Mouse (Mus musculus): Measurements from ENCODE around the gene Lrrc58. TPM values are rescaled to one million over a fixed set of nuclear protein-coding genes. Genes with fewer than 3 reads are reported as not detected.

The Lrrc58 gene
- polyA plus RNA-seq, 1 experiment from 2014 or later, result 57.5 TPM

- 89% methylated on average over 3 of the region's 3 CpGs for WGBS
- Histone ChIP-seq H3K9me3 (ENCODE audit: control insufficient read depth, low read length) (no peaks in the 10 kb centered on the region), H3K4me3 (ENCODE audit: low read depth, low read length) (no peak overlapping the region), H3K4me2 (ENCODE audit: low read depth, low read length) (no peak overlapping the region), H3K27ac (ENCODE audit: low read depth, low read length) (no peak overlapping the region), H3K9ac (replicated peaks; ENCODE audit: low read depth, low read length) (no peak overlapping the region), H3K36me3 (ENCODE audit: control insufficient read depth, insufficient read depth, low read length) (no peaks in the 10 kb centered on the region), H3K4me1 (ENCODE audit: control insufficient read depth, insufficient read depth, low read length) (no peaks in the 10 kb centered on the region), H3K27me3 (ENCODE audit: control insufficient read depth, insufficient read depth, low read length) (no peaks in the 10 kb centered on the region)
- no peak for ATAC-seq (ENCODE audit: low read depth)
These were observed 21.1 kb upstream of the Lrrc58 start for GRCm38 (mm10) chr16:37847081-37847480.

- Histone ChIP-seq H3K4me3 (ENCODE audit: low read depth, low read length) (no peak overlapping the region), H3K4me2 (ENCODE audit: low read depth, low read length) (no peak overlapping the region), H3K9ac (replicated peaks; ENCODE audit: low read depth, low read length) (no peak overlapping the region), H3K27ac (ENCODE audit: low read depth, low read length) (no peak overlapping the region), H3K27me3 (ENCODE audit: control insufficient read depth, insufficient read depth, low read length) (no peaks in the 10 kb centered on the region), H3K36me3 (ENCODE audit: control insufficient read depth, insufficient read depth, low read length) (no peaks in the 10 kb centered on the region), H3K4me1 (ENCODE audit: control insufficient read depth, insufficient read depth, low read length) (no peaks in the 10 kb centered on the region), H3K9me3 (ENCODE audit: control insufficient read depth, low read length) (no peaks in the 10 kb centered on the region)
- WGBS, result 54% methylated on average over 5 of the region's 5 CpGs
- no peak for ATAC-seq (ENCODE audit: low read depth)
These were observed 16.8 kb upstream of the Lrrc58 start for GRCm38 (mm10) chr16:37851366-37851765.

- Histone ChIP-seq H3K9me3 (ENCODE audit: control insufficient read depth, low read length) (no peaks in the 10 kb centered on the region), H3K36me3 (ENCODE audit: control insufficient read depth, insufficient read depth, low read length) (no peaks in the 10 kb centered on the region), H3K4me2 (ENCODE audit: low read depth, low read length) (no peak overlapping the region), H3K4me1 (ENCODE audit: control insufficient read depth, insufficient read depth, low read length) (no peaks in the 10 kb centered on the region), H3K4me3 (ENCODE audit: low read depth, low read length) (no peak overlapping the region), H3K27me3 (ENCODE audit: control insufficient read depth, insufficient read depth, low read length) (no peaks in the 10 kb centered on the region), H3K9ac (replicated peaks; ENCODE audit: low read depth, low read length) (no peak overlapping the region), H3K27ac (ENCODE audit: low read depth, low read length) (no peak overlapping the region)
- ATAC-seq (ENCODE audit: low read depth), result no peak
- WGBS, result 73% methylated on average over 9 of the region's 9 CpGs
These were observed 14.9 kb upstream of the Lrrc58 start for GRCm38 (mm10) chr16:37853279-37853678.

GRCm38 (mm10) chr16:37854054-37854453 is 14.1 kb upstream of the Lrrc58 start:
- H3K4me3 ChIP-seq (ENCODE audit: low read depth, low read length), result no peak overlapping the region
- no peaks in the 10 kb centered on the region for H3K27me3 ChIP-seq (ENCODE audit: control insufficient read depth, insufficient read depth, low read length)
- H3K9ac ChIP-seq (replicated peaks; ENCODE audit: low read depth, low read length), result no peak overlapping the region
- no peak for ATAC-seq (ENCODE audit: low read depth)
- H3K36me3 ChIP-seq (ENCODE audit: control insufficient read depth, insufficient read depth, low read length), result no peaks in the 10 kb centered on the region
- H3K4me1 ChIP-seq (ENCODE audit: control insufficient read depth, insufficient read depth, low read length), result no peaks in the 10 kb centered on the region
- no peak overlapping the region for H3K4me2 ChIP-seq (ENCODE audit: low read depth, low read length)
- H3K27ac ChIP-seq (ENCODE audit: low read depth, low read length), result no peak overlapping the region
- 77% methylated on average over 14 of the region's 14 CpGs for WGBS
- H3K9me3 ChIP-seq (ENCODE audit: control insufficient read depth, low read length), result no peaks in the 10 kb centered on the region

GRCm38 (mm10) chr16:37854593-37854992 is 13.6 kb upstream of the Lrrc58 start:
- WGBS, result 83% methylated on average over 5 of the region's 5 CpGs
- H3K27me3 ChIP-seq (ENCODE audit: control insufficient read depth, insufficient read depth, low read length), result no peaks in the 10 kb centered on the region
- no peak for ATAC-seq (ENCODE audit: low read depth)

GRCm38 (mm10) chr16:37855583-37855982 is 12.6 kb upstream of the Lrrc58 start:
- H3K36me3 ChIP-seq (ENCODE audit: control insufficient read depth, insufficient read depth, low read length), result no peaks in the 10 kb centered on the region
- H3K27ac ChIP-seq (ENCODE audit: low read depth, low read length), result no peak overlapping the region
- H3K27me3 ChIP-seq (ENCODE audit: control insufficient read depth, insufficient read depth, low read length), result no peaks in the 10 kb centered on the region
- no peak for ATAC-seq (ENCODE audit: low read depth)
- no peaks in the 10 kb centered on the region for H3K9me3 ChIP-seq (ENCODE audit: control insufficient read depth, low read length)
- H3K9ac ChIP-seq (replicated peaks; ENCODE audit: low read depth, low read length), result no peak overlapping the region
- 80% methylated on average over 8 of the region's 8 CpGs for WGBS
- H3K4me1 ChIP-seq (ENCODE audit: control insufficient read depth, insufficient read depth, low read length), result no peaks in the 10 kb centered on the region
- no peak overlapping the region for H3K4me2 ChIP-seq (ENCODE audit: low read depth, low read length)
- H3K4me3 ChIP-seq (ENCODE audit: low read depth, low read length), result no peak overlapping the region

More at GRCm38 (mm10) chr16:37854593-37854992, 13.6 kb upstream of the Lrrc58 start:
- Histone ChIP-seq H3K9ac (replicated peaks; ENCODE audit: low read depth, low read length) (no peak overlapping the region), H3K4me1 (ENCODE audit: control insufficient read depth, insufficient read depth, low read length) (no peaks in the 10 kb centered on the region), H3K4me2 (ENCODE audit: low read depth, low read length) (no peak overlapping the region), H3K36me3 (ENCODE audit: control insufficient read depth, insufficient read depth, low read length) (no peaks in the 10 kb centered on the region), H3K4me3 (ENCODE audit: low read depth, low read length) (no peak overlapping the region), H3K9me3 (ENCODE audit: control insufficient read depth, low read length) (no peaks in the 10 kb centered on the region), H3K27ac (ENCODE audit: low read depth, low read length) (no peak overlapping the region)

- ATAC-seq (ENCODE audit: low read depth), result no peak
- H3K9ac ChIP-seq (replicated peaks; ENCODE audit: low read depth, low read length), result no peak overlapping the region
- H3K4me2 ChIP-seq (ENCODE audit: low read depth, low read length), result no peak overlapping the region
- no peaks in the 10 kb centered on the region for H3K4me1 ChIP-seq (ENCODE audit: control insufficient read depth, insufficient read depth, low read length)
- 76% methylated on average over 3 of the region's 3 CpGs for WGBS
- H3K4me3 ChIP-seq (ENCODE audit: low read depth, low read length), result no peak overlapping the region
- no peak overlapping the region for H3K27ac ChIP-seq (ENCODE audit: low read depth, low read length)
- H3K9me3 ChIP-seq (ENCODE audit: control insufficient read depth, low read length), result no peaks in the 10 kb centered on the region
- no peaks in the 10 kb centered on the region for H3K36me3 ChIP-seq (ENCODE audit: control insufficient read depth, insufficient read depth, low read length)
- no peaks in the 10 kb centered on the region for H3K27me3 ChIP-seq (ENCODE audit: control insufficient read depth, insufficient read depth, low read length)
These were observed 11.9 kb upstream of the Lrrc58 start for GRCm38 (mm10) chr16:37856327-37856726.

GRCm38 (mm10) chr16:37857495-37857894 is 10.7 kb upstream of the Lrrc58 start:
- Histone ChIP-seq H3K27me3 (ENCODE audit: control insufficient read depth, insufficient read depth, low read length) (no peaks in the 10 kb centered on the region), H3K4me1 (ENCODE audit: control insufficient read depth, insufficient read depth, low read length) (no peaks in the 10 kb centered on the region), H3K4me3 (ENCODE audit: low read depth, low read length) (no peak overlapping the region), H3K27ac (ENCODE audit: low read depth, low read length) (no peak overlapping the region), H3K36me3 (ENCODE audit: control insufficient read depth, insufficient read depth, low read length) (no peaks in the 10 kb centered on the region), H3K9me3 (ENCODE audit: control insufficient read depth, low read length) (no peaks in the 10 kb centered on the region), H3K4me2 (ENCODE audit: low read depth, low read length) (no peak overlapping the region), H3K9ac (replicated peaks; ENCODE audit: low read depth, low read length) (no peak overlapping the region)
- ATAC-seq (ENCODE audit: low read depth), result no peak
- 57% methylated on average over 8 of the region's 8 CpGs for WGBS

GRCm38 (mm10) chr16:37860213-37860612 is 8.0 kb upstream of the Lrrc58 start:
- WGBS, result 85% methylated on average over 7 of the region's 7 CpGs

GRCm38 (mm10) chr16:37861029-37861428 is 7.2 kb upstream of the Lrrc58 start, which contains the start of gene Gm36028:
Gene Gm36028 (minus strand): TSS chr16:37861146.
- 88% methylated on average over 7 of the region's 7 CpGs for WGBS
- H3K9me3 ChIP-seq (ENCODE audit: control insufficient read depth, low read length), result no peaks in the 10 kb centered on the region
- H3K27ac ChIP-seq (ENCODE audit: low read depth, low read length), result no peak within 1 kb of the TSS
- no peaks in the 10 kb centered on the region for H3K4me1 ChIP-seq (ENCODE audit: control insufficient read depth, insufficient read depth, low read length)
- no peak within 1 kb of the TSS for H3K4me3 ChIP-seq (ENCODE audit: low read depth, low read length)
- H3K36me3 ChIP-seq (ENCODE audit: control insufficient read depth, insufficient read depth, low read length), result no peaks in the 10 kb centered on the region
- ATAC-seq (ENCODE audit: low read depth), result no peak
- no peak within 1 kb of the TSS for H3K4me2 ChIP-seq (ENCODE audit: low read depth, low read length)
- no peak within 1 kb of the TSS for H3K9ac ChIP-seq (replicated peaks; ENCODE audit: low read depth, low read length)
- H3K27me3 ChIP-seq (ENCODE audit: control insufficient read depth, insufficient read depth, low read length), result no peaks in the 10 kb centered on the region

More at GRCm38 (mm10) chr16:37860213-37860612, 8.0 kb upstream of the Lrrc58 start:
- Histone ChIP-seq H3K4me1 (ENCODE audit: control insufficient read depth, insufficient read depth, low read length) (no peaks in the 10 kb centered on the region), H3K9ac (replicated peaks; ENCODE audit: low read depth, low read length) (no peak overlapping the region), H3K36me3 (ENCODE audit: control insufficient read depth, insufficient read depth, low read length) (no peaks in the 10 kb centered on the region), H3K4me2 (ENCODE audit: low read depth, low read length) (no peak overlapping the region), H3K27ac (ENCODE audit: low read depth, low read length) (no peak overlapping the region), H3K9me3 (ENCODE audit: control insufficient read depth, low read length) (no peaks in the 10 kb centered on the region), H3K27me3 (ENCODE audit: control insufficient read depth, insufficient read depth, low read length) (no peaks in the 10 kb centered on the region), H3K4me3 (ENCODE audit: low read depth, low read length) (no peak overlapping the region)
- no peak for ATAC-seq (ENCODE audit: low read depth)

Data from neural tube, embryonic 14.5 days (tissue).